Mouse (Mus musculus) telencephalon, adult 2 months (tissue): ENCODE measurements around the gene Gramd1b.

Experiments
- DNase-seq: peaks from one replicate; pipeline ENCODE4 v3.0.0-alpha.2; 2011; ENCODE audit warnings: low read depth, low spot score

Gene Gramd1b

DNA sequence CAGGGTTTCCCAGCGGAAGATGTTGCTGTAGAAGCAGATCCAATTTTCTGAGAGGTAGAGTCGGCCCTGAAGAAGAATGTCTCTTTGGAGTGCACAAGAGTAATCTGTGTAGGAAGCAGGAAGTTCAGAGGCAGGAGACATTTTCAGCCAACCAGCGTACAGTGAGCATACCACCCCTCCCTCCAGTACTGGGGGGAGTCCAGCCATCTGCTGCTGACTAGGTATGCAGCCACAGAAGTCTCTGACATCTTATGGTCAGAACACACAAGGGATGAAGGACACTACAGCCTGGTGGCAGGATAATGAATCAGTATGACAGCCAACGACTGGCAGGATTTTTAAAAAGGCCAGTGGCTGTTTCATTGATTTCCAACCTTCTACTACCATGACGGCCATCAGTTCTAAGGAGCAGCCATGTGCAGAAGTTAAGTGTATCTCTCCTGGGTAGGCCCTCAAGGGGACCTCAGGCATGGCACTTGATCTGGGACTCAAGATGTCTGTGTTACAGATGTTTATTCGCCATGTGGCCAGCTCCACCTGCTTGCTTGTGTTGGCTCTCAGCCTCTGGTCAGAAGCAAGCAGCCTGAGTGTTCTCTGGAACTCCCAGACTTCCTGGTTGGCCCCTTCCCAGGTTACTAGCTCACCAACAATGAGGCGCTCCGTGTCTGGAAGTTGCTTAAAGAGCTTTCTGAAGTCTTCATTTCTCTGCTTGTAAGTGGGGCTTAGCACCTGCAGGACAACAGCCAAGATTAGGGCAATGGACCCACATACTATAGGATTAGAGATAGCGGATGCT is 214.1 kb downstream of the Gramd1b start:
- no peak for DNase-seq

DNA sequence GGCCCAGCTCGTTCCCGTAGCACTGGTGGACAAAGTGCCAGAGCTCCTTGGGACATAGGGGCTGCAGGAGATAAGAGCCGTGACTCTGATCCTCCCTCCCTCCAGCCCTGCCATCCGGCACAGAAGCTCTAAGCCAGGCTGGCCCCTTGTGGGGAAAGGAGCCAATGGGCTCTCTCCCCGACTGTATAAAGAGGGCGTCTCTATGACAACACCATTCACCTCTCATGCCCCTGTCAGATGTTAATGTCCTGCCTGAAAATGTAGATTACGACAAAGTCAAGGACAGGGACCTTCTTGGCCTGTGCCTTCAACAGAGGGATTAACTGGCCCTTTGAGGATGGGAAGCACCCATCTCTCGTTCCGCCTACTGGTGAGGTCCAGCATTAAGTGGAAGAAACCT is 219.4 kb downstream of the Gramd1b start:
- no peak for DNase-seq

DNA sequence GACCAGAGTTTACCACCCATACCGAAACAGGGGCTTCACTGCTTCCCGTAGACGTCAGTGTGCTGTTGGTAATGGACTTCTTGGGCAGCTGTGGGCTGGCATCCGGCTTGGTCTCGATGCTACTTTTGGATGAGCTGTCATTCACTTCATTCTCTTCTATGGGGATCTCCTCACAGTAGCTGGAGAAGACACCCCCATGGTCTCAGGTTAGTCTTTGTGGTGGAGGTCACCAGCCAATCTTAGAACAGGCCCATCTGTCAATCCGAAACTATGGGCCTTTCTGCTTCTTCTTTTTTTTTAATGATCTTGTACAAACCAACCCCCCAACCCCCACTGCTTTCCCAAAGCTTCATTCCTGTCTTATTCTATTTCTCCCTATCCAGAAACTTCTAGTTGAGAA is 221.3 kb downstream of the Gramd1b start:
- no peak for DNase-seq

DNA sequence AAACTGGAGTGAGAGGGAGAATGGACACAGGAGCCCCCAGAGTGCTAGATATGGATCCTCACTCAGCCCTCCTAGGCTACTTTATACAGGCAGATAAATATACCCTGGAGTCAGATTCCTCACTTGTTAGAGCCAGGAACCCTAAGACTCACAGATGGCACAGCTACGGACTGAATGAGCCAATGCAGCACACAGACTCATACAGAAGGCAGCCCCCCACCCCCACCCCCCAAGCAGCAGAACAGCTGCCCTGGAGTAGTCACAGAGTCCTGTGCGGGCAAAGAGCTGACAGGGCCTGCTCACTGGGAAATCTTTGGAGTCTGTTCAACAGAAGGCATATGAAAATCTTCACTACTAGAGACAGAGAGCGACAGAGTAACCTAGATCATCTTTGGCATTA is 223.9 kb downstream of the Gramd1b start:
- no peak for DNase-seq

DNA sequence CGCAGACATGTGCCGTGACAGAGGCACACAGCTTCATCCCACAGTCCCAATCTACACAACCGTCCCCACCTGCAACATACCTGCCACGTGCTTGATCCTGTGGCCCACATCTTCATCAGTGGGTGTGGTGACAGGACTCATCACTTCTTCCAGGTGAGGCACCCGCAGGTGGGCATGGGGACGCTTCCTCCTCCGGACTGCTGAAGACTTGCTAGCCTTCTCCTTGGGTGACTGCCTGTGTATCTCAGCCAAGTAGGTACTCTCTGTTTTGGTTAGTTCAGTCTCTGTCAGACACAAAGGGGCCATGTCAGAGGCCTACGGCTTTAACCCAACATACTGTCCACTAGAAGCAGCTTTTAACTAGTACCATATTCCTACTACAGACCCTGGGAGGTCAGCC is 226.9 kb downstream of the Gramd1b start:
- no peak for DNase-seq

DNA sequence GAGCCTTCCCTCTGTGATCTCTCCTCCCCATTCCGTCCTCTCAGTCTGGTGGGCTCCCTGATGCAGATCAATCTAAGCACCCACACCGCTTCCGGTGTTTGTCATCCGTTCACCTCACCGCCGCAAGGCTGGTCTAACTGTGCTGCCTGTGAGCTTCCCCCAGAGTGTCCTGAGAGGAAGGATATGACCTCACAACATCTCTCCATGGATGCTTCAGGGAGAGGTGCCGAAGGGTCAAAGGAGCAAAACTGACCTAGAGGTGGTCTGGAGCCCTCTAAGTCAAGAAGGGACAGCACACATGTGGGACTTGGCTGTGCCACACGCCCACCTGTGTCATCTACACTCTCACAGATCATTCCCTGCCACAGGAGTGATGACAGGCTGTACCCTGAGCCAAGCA is 228.8 kb downstream of the Gramd1b start:
- no peak for DNase-seq

DNA sequence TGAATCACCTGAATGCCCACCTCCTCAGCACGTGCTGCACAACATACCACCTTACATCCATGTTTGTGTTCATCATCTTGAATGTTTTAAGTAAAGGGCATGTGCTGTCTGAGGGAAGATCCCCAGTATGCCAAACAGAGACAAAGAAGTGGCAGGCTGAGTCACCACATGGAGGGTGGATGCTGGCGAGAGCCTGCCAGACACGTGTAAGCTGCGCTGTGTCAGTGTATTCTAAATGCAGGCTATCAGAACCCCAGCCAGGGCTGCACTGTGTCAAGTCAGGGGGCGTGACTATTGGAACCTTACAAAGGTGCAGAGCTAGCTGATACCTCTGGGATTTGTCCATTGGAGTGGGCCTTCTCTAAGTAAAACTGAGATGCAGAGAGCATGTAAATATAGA is 229.7 kb downstream of the Gramd1b start:
- DNase-seq = no peak

DNA sequence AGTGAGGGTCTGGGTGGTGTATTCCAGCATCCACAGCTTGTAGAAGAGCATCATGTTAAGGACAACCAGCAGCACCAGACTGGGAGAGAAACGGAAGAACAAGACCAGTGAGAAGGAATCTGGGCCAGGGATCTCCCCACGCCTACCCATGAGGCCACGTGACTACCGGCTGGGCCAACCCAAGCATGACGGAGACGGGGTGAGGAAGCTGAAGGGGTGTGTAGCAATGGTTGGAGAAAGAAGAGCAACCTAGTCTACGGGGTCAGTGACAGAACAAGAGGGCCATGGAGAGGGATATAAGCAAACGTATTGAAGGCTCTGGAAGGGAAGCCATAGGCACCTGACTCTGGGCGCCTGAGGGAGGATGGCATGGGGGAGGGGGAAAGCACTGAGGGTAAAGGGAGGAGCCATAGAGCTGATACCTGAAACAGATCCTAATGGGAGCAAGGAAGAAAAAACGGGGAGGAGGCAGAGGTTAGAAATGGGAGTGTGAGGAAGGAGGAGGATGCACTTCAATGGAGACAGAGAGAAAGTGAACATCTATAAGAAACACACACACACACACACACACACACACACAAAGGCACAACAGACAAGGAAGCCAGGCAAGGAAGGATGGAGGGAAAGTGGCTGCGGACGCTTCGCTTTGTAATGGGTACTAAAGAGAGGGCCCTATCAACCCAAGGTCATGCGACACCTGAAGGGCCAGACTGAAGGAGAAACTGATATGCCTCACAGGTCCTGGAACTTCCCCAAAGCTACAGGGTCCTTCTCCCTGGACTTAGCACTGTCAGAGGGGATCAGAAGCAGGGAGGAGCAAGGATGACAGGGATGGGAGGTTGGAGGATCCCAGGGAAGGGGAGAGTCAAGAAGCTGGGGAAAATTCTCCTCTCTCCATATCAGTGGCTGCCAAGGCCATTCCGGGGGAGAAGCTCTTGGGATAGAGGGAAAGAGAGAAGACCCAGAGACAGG is 230.9 kb downstream of the Gramd1b start:
- DNase-seq = no peak

DNA sequence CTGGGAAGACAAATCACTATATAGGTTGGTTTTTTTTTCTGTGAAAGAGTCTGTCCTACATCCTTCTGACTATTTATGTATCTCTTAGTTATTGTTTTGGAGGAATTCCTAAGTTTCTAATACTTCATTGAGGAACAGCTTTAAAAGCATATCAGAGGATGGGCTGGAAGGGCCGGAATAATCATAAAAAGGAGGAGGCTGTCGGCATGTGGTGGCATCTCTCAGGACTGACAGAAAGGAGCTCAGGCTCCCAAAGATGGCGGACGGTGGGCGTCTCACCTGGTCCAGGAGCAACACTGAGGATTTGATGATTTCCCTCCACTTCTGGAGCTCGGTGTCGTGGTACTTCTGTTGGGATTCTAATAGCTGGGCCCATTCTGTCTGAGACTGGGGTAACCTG is 231.9 kb downstream of the Gramd1b start:
- DNase-seq = no peak

DNA sequence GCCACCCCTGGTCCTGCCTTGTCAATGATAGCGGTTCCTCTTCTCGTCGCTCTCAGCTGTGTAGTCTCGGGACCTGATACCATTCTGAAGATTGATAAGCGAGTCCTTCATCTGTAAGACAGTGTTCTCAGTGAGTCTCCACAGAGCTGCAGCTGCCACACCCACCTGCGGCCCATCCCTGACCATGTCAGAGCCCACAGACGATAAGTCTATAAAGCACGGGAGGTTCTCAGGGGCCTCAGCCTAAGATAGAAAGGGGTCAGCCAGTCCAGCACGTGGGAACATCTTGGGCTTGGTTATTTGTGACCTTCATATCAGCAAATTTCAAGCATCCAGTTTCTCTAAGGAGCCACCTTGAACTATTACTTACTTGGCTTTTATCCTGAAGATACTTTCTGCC is 233.2 kb downstream of the Gramd1b start:
- DNase-seq = no peak

DNA sequence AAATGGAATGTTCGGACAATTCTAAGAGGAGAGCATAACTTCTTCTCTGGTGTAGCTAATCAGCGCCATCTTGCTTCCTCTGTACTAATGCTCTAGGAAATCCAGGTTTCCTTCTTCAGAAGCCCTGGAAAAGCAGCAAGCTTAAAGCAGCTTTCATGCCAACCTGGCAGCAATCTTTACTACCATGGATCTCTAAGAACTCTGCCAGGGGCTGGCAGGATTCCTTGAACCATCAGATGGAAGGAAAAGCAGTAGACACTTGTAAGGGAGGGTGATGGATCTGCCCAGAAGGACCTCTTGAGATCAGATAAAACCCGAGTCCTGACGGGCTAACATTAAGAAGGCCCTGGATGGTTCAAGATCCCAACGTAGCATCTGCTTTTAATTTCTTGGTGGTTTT is 234.9 kb downstream of the Gramd1b start:
- no peak for DNase-seq

DNA sequence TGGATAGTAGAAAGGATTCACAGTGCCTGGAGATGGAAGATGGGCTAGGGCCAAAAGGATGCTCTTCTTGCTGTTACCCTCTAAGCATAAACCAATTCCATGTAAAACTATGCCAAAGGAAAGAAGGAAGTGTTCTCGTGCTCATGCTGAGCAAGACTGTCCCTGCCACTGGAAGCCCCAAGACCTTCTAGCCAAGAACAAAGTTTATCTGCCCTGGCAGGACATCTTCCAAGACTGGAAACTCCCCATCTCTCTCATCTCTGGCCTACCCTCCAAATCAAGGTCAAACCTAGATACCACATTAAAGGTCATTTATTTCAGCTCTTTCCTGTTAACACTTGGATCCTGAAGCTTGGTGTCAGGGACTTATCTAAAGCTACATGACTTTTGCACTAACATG is 236.3 kb downstream of the Gramd1b start:
- no peak for DNase-seq

DNA sequence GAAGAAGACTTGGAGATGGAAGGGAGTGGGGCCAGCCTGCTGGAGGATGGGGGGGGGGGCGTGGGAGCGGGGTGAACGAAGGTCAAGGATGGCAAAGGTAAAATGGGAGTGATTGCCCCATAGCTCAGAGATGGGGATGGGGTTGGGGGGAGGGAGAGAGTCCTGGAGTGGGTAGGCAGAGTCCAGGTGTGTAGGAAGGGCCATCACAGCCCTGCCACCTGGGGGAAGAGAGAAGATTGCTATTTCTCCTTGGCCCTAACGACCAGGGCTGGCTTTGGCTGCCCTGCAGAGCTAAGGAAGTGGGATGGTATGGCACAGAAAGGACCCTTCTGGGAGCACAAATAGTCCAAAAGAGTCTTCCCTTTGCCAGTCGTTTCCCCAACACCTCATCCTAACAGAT is 237.0 kb downstream of the Gramd1b start:
- no peak for DNase-seq

DNA sequence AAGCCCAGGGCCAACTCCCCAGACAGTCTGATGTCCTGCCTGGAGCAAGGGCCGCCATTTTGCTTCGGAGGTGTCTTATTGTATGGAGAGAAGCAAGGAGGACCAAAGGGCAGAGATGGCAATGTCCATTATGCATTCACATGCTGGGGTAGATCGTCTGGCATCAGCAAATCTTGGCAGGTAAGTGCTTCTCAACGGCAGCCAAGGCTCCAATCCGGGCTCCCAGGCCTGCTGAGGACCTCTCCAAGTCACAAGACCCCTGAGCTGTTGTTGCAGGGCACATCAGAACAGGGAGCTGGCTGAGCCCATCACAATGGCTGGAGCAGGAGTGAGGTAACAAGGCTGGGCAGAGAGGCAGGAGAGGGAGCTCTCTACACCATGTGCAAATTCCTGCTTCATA is 237.4 kb downstream of the Gramd1b start:
- DNase-seq = no peak

DNA sequence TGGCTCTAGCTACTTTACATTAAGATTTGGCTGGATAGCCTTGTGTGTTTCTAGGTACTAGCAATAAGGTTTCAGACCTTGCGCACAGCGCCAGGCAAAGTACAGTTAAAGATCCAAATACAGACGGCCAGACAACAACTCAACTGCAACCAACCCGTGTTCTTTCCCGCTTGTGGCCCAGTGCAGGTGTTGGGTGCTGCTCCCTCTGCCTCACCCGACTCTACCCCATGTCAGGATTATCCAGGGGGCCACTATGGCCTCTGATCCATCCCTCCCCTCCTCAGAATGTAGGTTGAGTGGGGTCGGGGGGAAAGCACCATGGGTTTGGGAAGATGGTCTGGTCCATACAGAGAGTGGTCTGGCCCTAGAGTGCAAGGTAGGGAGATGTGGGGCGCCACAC is 237.9 kb downstream of the Gramd1b start:
- DNase-seq = no peak

DNA sequence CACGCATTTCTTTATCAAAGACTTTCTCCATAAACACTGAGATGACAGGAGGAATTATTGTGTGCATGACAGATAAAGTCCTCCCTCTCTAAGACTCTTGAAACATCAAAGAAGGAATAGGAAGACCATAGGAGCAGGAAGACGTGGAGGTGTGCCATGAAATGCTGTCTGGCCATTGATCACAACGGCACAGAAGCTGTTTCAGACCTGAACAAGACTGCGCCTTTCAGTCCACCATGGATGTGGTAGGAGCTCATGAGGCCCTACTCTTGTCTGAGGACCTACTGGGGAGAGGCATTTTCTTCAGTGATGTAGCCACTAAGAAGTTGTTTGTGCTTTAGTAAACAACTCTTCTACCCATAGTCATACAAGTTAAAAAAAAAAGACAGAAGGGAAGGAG is 238.7 kb downstream of the Gramd1b start:
- DNase-seq = no peak

DNA sequence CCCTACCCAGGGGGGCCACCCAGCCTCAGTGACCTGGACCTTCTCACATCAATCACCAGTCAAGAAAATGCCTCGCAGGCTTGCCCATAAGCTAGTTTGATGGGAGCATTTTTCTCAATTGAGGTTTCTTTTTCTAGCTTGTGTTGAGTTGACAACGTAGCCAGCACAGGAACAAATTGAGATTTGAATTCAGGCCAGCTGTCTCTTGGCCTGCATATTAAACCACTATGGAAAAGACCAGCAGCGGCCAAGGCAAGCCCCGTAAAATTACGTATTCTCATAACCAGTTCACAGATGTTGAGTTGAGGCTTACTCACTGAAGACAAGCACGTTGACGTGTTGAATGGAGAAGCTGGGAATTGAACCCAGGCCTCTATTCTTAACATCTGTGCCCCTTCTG is 248.2 kb downstream of the Gramd1b start:
- DNase-seq = no peak

DNA sequence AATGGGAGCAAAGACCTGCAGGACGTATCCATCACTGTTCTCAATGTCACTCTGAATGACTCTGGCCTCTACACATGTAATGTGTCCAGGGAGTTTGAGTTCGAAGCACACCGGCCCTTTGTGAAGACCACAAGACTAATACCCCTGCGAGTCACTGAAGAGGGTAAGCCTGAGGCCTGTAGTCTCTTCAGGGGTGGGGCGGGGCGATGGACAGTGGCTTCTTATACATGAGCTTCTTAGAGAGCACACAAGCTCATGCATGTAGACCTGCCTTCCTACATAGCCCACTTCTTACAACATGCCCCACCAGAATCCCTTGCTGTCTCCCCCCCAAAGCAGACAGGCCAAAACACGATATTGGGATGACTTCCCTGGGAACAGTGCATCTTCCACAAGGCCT is 251.7 kb downstream of the Gramd1b start:
- no peak for DNase-seq

DNA sequence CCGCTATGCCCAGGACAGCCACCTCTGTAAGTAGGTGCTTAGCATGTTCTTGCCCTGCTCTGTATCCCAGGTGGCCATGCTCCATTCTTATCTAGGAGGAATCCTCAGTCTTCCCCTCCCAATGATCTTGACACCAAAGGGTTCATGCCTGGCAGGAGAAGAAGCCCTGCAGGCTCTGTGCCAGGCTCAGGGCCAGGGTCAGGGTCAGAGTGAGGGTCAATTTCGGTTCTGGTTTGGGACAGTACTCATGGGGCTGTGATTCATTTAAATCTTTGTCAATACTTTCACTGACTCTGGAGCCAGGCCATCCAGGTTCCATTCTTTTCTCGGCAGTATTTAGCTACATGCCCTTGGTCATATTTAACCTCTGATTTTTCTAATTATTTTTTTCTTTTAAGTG is 253.5 kb downstream of the Gramd1b start:
- DNase-seq = no peak

DNA sequence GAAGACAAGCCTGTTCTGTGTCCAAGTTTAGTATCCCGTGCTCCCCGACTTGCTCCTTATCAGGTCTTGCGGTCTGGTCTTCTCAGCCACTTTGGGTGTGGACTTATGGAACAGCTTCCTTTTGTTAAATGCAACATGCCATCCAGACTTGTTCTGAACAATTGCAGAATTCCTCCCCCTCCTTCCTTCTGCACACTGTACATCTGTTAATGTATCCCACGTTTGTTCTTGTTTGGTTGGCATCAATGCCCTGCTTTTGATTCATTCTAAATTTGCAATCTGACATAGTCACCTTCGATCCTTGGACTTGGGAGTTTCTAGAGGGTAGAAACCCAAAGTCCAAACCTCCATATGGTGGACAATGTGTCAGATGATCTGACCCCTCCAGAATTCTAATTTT is 255.3 kb downstream of the Gramd1b start:
- no peak for DNase-seq

DNA sequence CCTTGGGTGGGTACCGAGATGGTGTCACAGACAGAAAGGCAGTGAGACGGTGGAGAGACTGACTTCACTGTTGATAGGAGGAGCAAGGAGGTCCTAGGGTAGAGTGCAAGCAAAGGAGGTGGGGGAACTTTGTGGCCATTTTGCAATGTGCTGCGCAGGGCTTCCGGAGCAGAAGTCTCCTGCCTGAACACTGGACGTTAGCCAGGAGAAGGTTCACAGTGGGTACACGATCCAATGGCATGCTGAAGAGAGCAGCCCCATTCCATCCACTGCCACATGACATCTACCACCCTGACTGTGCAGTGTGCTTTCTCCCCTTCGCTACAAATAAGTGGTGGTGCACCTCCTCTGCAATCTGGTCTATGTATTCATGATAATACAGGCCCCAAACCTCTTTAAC is 258.4 kb downstream of the Gramd1b start:
- DNase-seq = no peak

DNA sequence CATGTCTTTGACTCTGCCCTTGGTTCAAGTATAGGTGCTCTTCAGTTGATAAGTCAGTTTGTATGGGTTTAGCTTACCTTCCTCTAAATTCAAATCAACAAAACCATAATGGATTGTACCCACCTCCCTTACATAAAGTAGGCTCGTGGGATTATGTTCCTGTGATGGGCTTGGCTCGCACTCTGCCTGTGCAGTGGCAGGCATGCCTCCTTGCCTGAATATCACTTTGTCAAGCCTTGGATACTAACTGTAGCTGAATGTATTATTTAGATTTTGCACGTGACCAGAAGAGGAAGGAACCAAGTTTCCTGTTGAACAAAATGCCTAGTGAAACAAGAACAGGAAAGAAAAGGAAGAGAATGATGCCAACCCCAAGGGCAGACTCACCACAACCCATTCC is 260.1 kb downstream of the Gramd1b start:
- no peak for DNase-seq

DNA sequence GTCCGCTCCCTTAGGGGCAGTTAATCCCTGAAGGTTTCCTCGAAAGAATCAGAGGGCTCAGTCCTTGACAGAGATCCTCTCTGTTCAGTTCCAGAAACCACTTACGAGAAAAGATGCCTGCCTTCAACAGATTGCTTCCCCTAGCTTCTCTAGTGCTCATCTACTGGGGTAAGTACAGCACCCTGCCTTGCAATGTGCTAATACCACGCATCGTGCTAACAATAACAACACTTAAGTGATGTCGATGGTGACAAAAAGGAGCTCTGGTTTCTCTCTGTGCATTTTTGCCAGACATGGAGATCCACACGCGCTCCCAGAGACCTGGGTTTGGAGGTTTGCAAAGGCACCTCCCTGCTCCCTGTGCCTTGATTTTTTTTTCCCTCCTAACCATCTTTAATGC is 261.3 kb downstream of the Gramd1b start:
- DNase-seq = no peak
